Mouse (Mus musculus) lung, embryonic 16.5 days (tissue): ENCODE measurements around the gene Gata2. TPM values are rescaled to one million over a fixed set of nuclear protein-coding genes. Genes with fewer than 3 reads are reported as not detected.

ENCODE experiments used
- ATAC-seq: fragments of 200-750 bp; cut with Nextera tagmentation; 2 replicates; pipeline ENCODE4 v1.8.0; 2017; ENCODE audit warnings: low read depth, mild to moderate bottlenecking, moderate library complexity
- H3K27ac ChIP-seq: fragments of 300-500 bp; sonication (generic); 2 replicates; pipeline ENCODE4 v1.5.1; 2014; ENCODE audit warnings: mild to moderate bottlenecking, control low read depth, low read length
- H3K27me3 ChIP-seq: fragments of 300-500 bp; sonication (generic); 2 replicates; pipeline ENCODE4 v1.6.1; 2014; ENCODE audit warnings: low read depth, low read length, mixed read lengths; ENCODE audit not compliant: control insufficient read depth, insufficient read depth
- H3K36me3 ChIP-seq: fragments of 300-500 bp; sonication (generic); 2 replicates; pipeline ENCODE4 v1.6.1; 2014; ENCODE audit warnings: low read length; ENCODE audit not compliant: control insufficient read depth, insufficient read depth
- H3K4me1 ChIP-seq: fragments of 300-500 bp; sonication (generic); replicated peaks from 2 replicates; pipeline ENCODE4 v1.6.1; 2014; ENCODE audit warnings: low read length, mixed read lengths; ENCODE audit not compliant: control insufficient read depth, insufficient read depth
- H3K4me2 ChIP-seq: fragments of 300-500 bp; sonication (generic); 2 replicates; pipeline ENCODE4 v1.6.1; 2014; ENCODE audit warnings: low read depth, low read length, control low read depth
- H3K4me3 ChIP-seq: fragments of 300-500 bp; sonication (generic); 2 replicates; pipeline ENCODE4 v1.5.1; 2014; ENCODE audit warnings: mild to moderate bottlenecking, low read length, control low read depth
- H3K9ac ChIP-seq: fragments of 300-500 bp; sonication (generic); 2 replicates; pipeline ENCODE4 v1.6.1; 2014; ENCODE audit warnings: low read length, control low read depth
- H3K9me3 ChIP-seq: fragments of 300-500 bp; sonication (generic); 2 replicates; pipeline ENCODE4 v1.6.1; 2016; ENCODE audit warnings: low read length; ENCODE audit not compliant: control insufficient read depth
- WGBS: fragments of 180-500 bp; shearing (Covaris S2); extraction: QIAGEN DNeasy Blood & Tissue Kit; methylation state at CpG from one replicate; pipeline ENCODE4 v1.1.7; 2014; 5-methylcytosine and 5-hydroxymethylcytosine counted together
- polyA plus RNA-seq: library from polyadenylated mRNA; unstranded; fragments of >200 nt; fragmentation: Nextera tagmentation; extraction: Ambion mirVana; gene quantifications from 2 replicates; pipeline ENCODE4 v1.2.1, GENCODE M21; 2015

The Gata2 gene
- polyA plus RNA-seq, 1 experiment from 2014 or later: 23.6 TPM

DNA sequence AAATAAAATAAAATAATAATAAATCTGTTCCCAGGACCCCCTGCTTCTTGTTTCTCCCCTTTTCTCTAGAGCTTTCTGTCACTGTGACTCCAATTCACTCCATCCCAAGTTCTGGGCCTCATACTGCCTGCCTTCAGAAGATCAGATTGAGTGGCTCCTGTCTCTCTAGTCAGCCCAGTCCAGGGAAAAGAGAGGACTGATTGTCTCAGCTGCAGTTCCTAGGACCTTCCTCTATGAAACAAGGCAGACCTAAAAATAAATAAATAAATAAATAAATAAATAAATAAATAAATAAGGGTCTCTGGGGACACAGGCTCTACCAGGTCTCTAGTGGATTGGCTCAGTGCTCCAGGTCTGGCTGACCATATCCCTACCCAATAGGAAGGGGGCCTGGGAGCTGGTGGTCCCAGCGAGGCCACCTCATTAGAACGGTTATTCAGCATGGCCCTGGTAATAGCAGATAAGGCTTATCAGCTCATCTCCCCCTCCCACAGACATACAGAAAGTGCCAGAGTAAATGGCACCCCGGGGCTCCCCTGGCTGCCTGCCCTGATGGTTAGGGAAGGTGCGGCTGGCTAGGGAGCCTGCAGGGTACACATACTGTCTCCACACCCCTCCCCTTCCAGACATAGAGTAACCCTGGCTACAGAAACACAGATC lies 2.1 kb upstream of the Gata2 start:
- WGBS: 24% methylated on average over 4 of the region's 4 CpGs
- no peak for ATAC-seq
- H3K27me3 ChIP-seq: peaks cover 85% of the 10 kb centered on the region

DNA sequence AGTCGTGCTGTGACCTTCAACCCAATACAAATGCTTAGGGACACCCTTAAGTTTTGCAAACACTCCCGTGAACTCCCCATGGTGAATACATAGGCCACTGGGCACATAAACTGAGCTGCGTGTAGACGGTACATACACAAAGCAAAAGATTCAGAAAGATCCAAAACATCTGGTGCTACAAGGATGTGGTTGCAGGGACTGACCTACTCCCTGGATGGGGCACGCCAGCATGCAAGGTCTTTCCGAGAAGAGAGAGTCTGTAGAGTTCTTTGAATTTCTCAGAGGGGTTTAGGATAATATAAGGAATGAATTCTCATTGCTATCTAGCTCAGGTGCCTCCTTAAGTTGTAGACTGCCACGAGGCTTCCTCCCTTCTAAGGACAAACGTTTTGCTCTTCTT lies 935 bp upstream of the Gata2 start:
- H3K36me3 ChIP-seq: no peaks in the 10 kb centered on the region
- no peak overlapping the region for H3K9ac ChIP-seq
- ATAC-seq: no peak
- no peak overlapping the region for H3K4me3 ChIP-seq
- WGBS: 25% methylated on average over 8 of the region's 8 CpGs
- H3K27ac ChIP-seq: no peak overlapping the region
- H3K27me3 ChIP-seq: peaks cover 97% of the 10 kb centered on the region
- peaks cover 29% of the 10 kb centered on the region for H3K4me1 ChIP-seq
- no peak overlapping the region for H3K4me2 ChIP-seq
- H3K9me3 ChIP-seq: no peaks in the 10 kb centered on the region

More for the DNA sequence above, 2.1 kb upstream of the Gata2 start:
- Histone ChIP-seq H3K4me1 (peaks cover 17% of the 10 kb centered on the region), H3K9me3 (no peaks in the 10 kb centered on the region), H3K27ac (no peak overlapping the region), H3K36me3 (no peaks in the 10 kb centered on the region), H3K9ac (no peak overlapping the region), H3K4me3 (no peak overlapping the region), H3K4me2 (no peak overlapping the region)

DNA sequence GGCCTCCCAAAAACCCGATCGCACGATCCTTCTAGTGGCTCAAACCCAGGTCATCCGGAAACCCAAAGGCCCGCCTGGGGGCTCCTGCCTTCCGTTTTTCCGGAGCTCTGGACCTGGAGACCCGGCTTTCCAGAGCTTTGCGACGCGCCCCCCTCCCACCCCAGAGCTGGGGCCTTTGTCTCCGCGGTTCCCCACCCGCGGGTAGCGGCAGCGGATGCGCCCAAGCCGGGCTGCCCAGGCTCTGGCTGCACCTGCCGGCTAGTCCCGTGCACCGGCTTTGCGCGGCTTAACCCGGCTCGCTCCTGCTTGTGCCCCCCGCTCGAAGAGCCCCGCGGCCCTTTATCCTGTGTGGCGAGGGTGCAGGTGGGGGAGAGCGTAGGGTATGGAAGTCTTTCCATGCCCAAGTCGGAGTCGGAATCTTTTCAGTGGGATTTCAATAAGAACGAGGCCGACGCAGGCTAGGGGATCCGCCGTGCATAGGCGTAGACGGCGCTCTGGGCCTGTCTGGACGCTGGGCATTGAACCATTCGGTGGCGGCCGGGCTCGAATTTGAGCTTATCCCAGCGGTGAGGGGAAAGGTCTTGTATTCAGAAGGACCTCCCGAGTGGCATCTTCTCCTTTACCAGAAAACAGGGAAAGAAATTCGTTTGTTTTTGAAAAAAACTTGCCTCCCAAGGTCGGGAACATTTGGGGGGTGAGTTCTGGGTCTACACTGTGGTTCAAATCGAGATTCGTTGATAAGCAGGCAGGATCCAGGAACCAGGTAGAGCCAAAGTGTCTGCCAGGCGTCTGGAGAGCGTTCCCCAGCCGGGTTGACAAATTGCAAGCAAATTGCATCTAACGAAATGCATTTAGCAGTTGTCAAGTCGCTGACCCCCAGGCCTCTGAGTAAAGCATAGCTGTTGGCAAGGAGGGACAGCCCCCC lies 624 bp downstream of the Gata2 start:
- H3K9ac ChIP-seq: peak overlapping the region; percentile 49
- peaks cover 39% of the 10 kb centered on the region for H3K4me1 ChIP-seq
- 4% methylated on average over 58 of the region's 58 CpGs for WGBS
- no peak for ATAC-seq
- H3K27ac ChIP-seq: no peak overlapping the region
- H3K4me3 ChIP-seq: peak overlapping the region; percentile 49
- peak overlapping the region; percentile 72 for H3K4me2 ChIP-seq
- H3K9me3 ChIP-seq: no peaks in the 10 kb centered on the region
- H3K27me3 ChIP-seq: peaks cover 100% of the 10 kb centered on the region
- H3K36me3 ChIP-seq: no peaks in the 10 kb centered on the region

DNA sequence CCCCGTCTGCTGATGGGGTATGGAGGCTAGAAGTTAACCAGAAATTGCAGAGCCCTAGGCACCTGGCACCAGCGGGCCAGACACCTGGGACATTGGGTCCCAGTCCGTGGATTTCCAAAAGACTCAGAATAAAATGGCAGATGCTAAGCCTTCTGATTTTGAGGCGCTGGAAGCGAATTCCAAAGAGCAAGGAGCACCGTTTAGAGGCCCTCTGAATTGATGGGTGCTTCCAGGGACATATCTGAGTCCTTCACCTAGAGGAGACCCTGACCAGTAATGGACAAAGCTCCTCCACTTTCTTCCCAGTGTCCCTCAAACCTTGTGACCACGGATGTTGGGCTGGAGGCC lies 1.3 kb downstream of the Gata2 start:
- H3K27me3 ChIP-seq: peaks cover 100% of the 10 kb centered on the region
- H3K4me2 ChIP-seq: no peak overlapping the region
- ATAC-seq: no peak
- no peak overlapping the region for H3K4me3 ChIP-seq
- H3K9ac ChIP-seq: no peak overlapping the region
- H3K9me3 ChIP-seq: no peaks in the 10 kb centered on the region
- H3K27ac ChIP-seq: no peak overlapping the region
- H3K4me1 ChIP-seq: peaks cover 40% of the 10 kb centered on the region
- 19% methylated on average over 7 of the region's 7 CpGs for WGBS
- H3K36me3 ChIP-seq: no peaks in the 10 kb centered on the region

DNA sequence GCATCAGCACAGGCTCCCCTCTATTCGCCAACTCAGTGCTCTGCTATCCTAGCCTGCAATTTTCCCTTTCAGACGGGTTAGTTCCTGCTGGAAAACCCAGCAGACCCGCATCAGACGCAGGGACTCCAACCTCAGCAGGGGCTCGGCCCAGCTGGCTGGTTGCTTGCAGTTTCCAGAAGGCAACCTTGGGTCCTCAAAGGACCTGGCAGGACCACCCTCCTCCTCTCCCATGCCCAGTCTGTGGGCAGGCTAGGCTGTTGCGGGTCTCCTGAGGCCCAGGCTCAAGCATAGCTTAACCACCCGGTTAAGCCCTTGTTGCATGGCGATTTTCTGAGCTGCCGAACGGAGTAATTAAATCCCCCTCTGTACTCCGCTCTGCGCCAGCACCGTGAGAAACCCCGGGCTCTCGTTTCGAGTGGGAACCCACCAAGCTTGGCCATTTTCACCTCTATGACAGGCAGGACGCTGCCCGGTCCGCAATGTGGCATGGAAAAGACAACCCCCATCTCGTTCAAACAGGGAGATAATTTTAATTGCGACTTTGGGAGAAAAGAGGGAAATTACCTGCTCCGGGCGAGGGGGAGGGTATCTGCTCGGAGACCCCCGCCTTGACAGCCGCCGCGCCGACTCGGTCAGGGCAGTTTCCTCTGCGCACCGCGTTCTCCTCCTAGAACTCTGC lies 2.5 kb downstream of the Gata2 start:
- no peak for ATAC-seq
- Histone ChIP-seq H3K9me3 (no peaks in the 10 kb centered on the region), H3K27me3 (peaks cover 100% of the 10 kb centered on the region), H3K27ac (no peak overlapping the region), H3K4me1 (peaks cover 40% of the 10 kb centered on the region), H3K4me2 (peak overlapping the region; percentile 83), H3K4me3 (peak overlapping the region; percentile 52), H3K36me3 (no peaks in the 10 kb centered on the region), H3K9ac (peak overlapping the region; percentile 61)
- WGBS: 7% methylated on average over 33 of the region's 33 CpGs

DNA sequence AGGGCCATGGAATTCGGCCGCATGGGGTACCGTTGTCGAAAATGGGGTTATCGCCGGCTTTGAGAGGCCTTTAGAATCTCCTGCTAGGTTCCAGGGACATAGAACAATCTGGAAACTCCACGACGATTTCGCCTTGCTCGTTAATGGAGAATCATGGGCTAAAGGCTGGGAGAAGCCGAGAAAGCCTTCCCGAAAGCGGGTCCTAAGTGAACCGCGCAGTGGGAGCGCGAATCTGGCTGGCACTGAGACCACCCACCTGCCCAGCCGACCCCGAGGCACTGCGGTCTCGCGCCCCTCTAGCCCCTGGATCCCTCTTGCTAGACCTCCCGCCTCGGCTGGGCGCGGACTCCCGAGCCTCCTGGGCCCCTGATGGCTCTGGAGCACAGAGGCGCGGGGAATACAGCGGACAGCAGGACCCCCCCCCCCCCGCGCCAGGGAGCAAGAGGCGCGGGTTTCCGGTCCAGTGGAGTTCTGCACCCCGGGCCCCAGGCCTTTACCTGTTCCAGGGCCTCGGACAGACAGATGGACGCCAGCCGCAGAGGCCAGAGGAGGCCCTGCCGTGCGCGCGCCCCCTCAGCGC lies 3.1 kb downstream of the Gata2 start:
- Histone ChIP-seq H3K9ac (peak overlapping the region; percentile 61), H3K4me2 (peak overlapping the region; percentile 83), H3K9me3 (no peaks in the 10 kb centered on the region), H3K36me3 (no peaks in the 10 kb centered on the region), H3K27me3 (peaks cover 100% of the 10 kb centered on the region), H3K27ac (no peak overlapping the region), H3K4me3 (peak overlapping the region; percentile 52), H3K4me1 (peaks cover 40% of the 10 kb centered on the region)
- ATAC-seq: no peak
- under 1% methylated on average over 38 of the region's 44 CpGs for WGBS

DNA sequence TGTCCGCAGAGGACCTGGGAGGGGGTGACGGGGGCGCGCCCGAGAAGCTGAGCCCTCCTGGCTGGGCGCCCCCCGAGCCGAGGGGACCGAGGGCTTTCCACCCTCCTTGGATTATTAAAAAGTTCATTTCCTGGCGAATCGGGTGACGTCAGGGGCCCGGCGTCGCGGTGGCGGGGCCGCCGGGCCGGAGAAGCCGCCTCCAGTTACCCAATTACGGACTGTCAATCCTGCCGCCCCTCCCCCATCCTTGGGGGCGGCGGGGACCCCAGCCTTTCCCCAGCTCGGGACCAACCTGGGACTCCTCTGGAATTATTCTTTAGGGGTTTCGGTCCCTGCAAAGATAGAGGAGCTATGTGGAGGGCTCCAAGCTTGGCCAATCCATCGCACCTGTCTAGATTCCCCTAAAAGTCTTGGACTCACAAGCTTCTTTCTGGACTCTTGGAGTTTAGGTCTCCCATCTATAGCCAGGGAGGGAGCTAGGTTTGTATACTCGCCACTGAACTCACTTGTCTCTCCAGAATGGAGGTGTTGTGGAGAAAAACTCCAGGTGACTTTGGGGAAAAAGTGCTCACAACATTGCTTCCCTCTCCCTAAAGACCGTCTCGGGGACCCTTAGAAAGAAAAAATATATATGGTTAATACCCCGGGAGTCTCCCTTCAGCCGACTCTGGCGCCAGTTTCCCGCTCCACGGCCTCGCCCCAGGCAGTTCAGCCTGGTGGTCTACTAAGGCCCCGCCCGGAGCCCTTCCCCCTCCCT lies 3.8 kb downstream of the Gata2 start:
- ATAC-seq: no peak
- peaks cover 40% of the 10 kb centered on the region for H3K4me1 ChIP-seq
- H3K9me3 ChIP-seq: no peaks in the 10 kb centered on the region
- 2% methylated on average over 37 of the region's 39 CpGs for WGBS
- H3K27ac ChIP-seq: no peak overlapping the region
- peak overlapping the region; percentile 83 for H3K4me2 ChIP-seq
- peak overlapping the region; percentile 52 for H3K4me3 ChIP-seq
- peaks cover 100% of the 10 kb centered on the region for H3K27me3 ChIP-seq
- peak overlapping the region; percentile 61 for H3K9ac ChIP-seq
- H3K36me3 ChIP-seq: no peaks in the 10 kb centered on the region

DNA sequence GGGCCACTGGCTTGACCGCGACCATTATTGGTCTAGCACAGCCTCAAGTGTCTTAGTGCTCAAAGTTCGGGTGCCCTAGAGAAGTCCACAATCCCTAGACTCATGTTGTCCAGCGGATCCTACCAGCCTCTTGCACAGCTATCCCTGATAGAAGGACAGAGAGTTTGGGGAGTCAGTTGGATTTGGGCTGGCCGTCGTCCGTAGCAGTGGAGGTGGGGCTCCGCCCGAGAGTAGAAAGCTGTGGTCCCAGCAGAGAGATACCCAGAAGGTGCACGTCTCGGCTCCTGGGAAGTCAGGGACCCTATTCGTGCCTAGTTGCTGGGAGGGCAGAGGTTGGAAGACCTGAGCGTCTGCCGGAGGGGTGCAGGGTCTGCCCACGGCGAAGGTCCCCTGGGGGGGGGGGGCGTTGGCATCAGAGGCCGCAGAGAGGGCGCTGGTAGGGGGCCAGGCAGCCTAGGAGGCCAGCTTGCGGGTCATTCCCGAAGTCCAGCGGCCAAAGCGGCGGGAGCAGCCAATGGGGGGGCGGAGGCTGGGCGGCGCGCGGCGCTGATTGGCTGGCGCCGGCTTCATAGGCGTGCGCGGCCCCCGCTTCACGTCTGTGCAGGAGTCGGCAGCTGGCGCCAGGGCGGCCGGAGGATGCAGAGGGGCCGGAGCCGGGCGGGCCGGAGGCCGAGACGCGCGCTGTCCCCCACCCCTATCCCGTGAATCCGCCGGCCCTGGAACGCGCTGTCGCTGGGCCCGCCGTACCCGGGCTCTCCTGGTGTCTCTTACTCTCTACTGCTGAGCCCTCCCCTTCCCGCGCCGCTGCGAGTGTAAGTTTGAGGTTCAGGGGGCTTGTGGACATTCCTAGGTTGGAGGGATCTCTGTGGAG lies 4.6 kb downstream of the Gata2 start:
- peak; percentile 87 for ATAC-seq
- Histone ChIP-seq H3K4me2 (peak overlapping the region; percentile 83), H3K27ac (no peak overlapping the region), H3K27me3 (peaks cover 96% of the 10 kb centered on the region), H3K36me3 (no peaks in the 10 kb centered on the region), H3K9me3 (no peaks in the 10 kb centered on the region), H3K4me3 (peak overlapping the region; percentile 56), H3K9ac (peak overlapping the region; percentile 64; the same call in 1 of the 2 replicates), H3K4me1 (peaks cover 40% of the 10 kb centered on the region)
- WGBS: under 1% methylated on average over 45 of the region's 62 CpGs
